Mouse (Mus musculus) left cerebral cortex, adult 2 months (tissue): ENCODE measurements around the gene Fzd4. TPM values are rescaled to one million over a fixed set of nuclear protein-coding genes. Genes with fewer than 3 reads are reported as not detected.

Experiments
- DNase-seq, 2 experiments: peaks; one replicate each; pipeline ENCODE4 v3.0.0; 2021 to 2022; ENCODE audit warnings: low spot score in 2 of 2, mixed read lengths in 1 of 2; ENCODE audit errors: extremely low spot score in 1 of 2
- H3K27ac ChIP-seq: fragments of 200-600 bp; 2 replicates; pipeline ENCODE4 v1.8.1; 2022
- H3K4me3 ChIP-seq: fragments of 200-600 bp; 2 replicates; pipeline ENCODE4 v1.8.1; 2022
- CTCF ChIP-seq: fragments of 200-600 bp; IDR thresholded peaks from 2 replicates; pipeline ENCODE4 v1.8.1; 2022; ENCODE audit warnings: antibody characterized with exemption, mild to moderate bottlenecking, moderate library complexity
- intact Hi-C: fragments of 180-260 bp; cut with DNase I; formaldehyde crosslinking; loops from one replicate; pipeline ENCODE4 v1.15.1; 2025
- total RNA-seq, 2 experiments: library from RNA; stranded (reverse); gene quantifications; 2 replicates each; pipeline ENCODE4 v1.2.3; 2021

The Fzd4 gene
- total RNA-seq, 2 experiments from 2014 or later, result 7.0 to 8.4 TPM

GRCm38 (mm10) chr7:89433893-89434616, 29.9 kb downstream of the Fzd4 start:
- H3K27ac ChIP-seq, result no peak overlapping the region
- intact Hi-C loops, result no loop called here
- TF ChIP-seq CTCF, result no peak
- H3K4me3 ChIP-seq, result no peak overlapping the region
- DNase-seq, result no peak

DNA sequence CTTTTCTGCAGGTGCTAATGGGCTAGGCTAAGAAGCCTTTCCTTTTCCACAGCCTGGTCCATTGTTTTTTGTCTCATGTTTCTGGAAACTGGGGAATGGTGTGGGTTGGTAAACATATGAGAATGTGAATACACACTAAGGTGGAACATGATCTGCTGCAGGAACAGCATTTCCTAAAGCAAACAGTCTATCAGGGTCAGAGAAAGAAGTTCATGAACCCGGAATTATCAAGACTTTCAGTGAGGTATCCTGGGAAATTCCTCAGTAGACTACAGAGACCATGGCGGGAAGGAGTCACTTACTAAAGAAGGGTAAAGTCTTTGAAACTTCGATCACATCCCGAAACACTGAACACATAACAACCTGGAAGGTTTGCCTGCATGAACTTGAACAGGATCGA, 32.2 kb downstream of the Fzd4 start:
- no peak for TF ChIP-seq CTCF
- no peak overlapping the region for H3K27ac ChIP-seq
- H3K4me3 ChIP-seq, result no peak overlapping the region
- DNase-seq, result no peak
- intact Hi-C loops, result no loop called here

- H3K27ac ChIP-seq, result no peak overlapping the region
- DNase-seq, result peak in 1 of 2 experiments; percentile 44
- peak; percentile 78 for TF ChIP-seq CTCF
- H3K4me3 ChIP-seq, result no peak overlapping the region
- intact Hi-C loops, result loop anchor here (1.0 kb wide), 1 partner anchor 36 kb away; no protein-coding TSS in a partner anchor
Measured at GRCm38 (mm10) chr7:89437589-89437988, 33.4 kb downstream of the Fzd4 start.

GRCm38 (mm10) chr7:89441291-89441690, 37.1 kb downstream of the Fzd4 start:
- Histone ChIP-seq H3K4me3 (no peak overlapping the region), H3K27ac (no peak overlapping the region)
- intact Hi-C loops, result no loop called here
- DNase-seq, result no peak
- no peak for TF ChIP-seq CTCF

- H3K27ac ChIP-seq, result no peak overlapping the region
- no peak for TF ChIP-seq CTCF
- intact Hi-C loops, result no loop called here
- DNase-seq, result no peak
- H3K4me3 ChIP-seq, result no peak overlapping the region
Measured at GRCm38 (mm10) chr7:89442242-89442641, 38.1 kb downstream of the Fzd4 start.

GRCm38 (mm10) chr7:89445137-89445536, 41.0 kb downstream of the Fzd4 start:
- TF ChIP-seq CTCF, result no peak
- no peak for DNase-seq
- intact Hi-C loops, result no loop called here
- Histone ChIP-seq H3K27ac (no peak overlapping the region), H3K4me3 (no peak overlapping the region)

DNA sequence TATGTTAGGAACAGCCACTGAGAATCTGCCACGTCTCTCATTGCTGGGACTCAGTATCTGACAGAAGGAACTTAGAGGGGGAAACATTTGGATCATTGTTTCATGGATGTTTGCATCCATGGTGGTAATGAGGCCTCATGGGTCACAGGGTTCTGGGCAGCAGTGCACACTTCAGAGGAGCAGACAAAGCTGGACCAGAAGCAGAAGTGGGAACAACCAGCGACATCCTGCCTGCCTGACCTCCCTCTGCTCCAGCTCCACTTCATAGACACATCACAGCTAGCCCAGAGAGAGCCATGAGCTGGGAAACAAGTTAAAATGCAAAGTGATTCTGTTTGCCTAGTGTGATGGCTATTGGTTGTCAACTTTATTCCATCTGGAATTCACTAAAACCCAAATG, 46.2 kb downstream of the Fzd4 start:
- DNase-seq, result no peak
- intact Hi-C loops, result no loop called here
- Histone ChIP-seq H3K4me3 (no peak overlapping the region), H3K27ac (no peak overlapping the region)
- no peak for TF ChIP-seq CTCF

- Histone ChIP-seq H3K4me3 (no peak overlapping the region), H3K27ac (no peak overlapping the region)
- no peak for DNase-seq
- intact Hi-C loops, result no loop called here
- no peak for TF ChIP-seq CTCF
Measured at GRCm38 (mm10) chr7:89456380-89457076, 52.4 kb downstream of the Fzd4 start.

- no peak for TF ChIP-seq CTCF
- intact Hi-C loops, result no loop called here
- Histone ChIP-seq H3K27ac (no peak overlapping the region), H3K4me3 (no peak overlapping the region)
- no peak for DNase-seq
Measured at GRCm38 (mm10) chr7:89459691-89460090, 55.5 kb downstream of the Fzd4 start.

DNA sequence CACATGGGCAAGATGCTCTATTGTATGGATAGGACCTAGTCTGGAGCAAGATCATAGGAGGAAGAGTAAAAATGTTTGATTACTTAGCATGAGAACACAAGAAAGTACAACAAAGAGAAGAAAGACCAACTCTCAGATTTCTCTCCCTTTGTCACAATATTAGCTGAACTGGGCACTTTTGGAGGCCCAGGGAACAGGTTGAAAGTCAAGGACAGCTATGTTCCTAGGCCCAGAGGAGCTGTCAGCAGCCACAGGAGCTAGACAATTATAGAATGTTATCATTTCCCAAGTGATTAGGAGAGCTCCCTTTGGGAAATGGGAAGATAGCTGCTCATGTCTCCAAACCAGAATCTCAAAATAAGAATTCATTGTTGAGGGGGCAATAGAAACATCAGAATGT, 56.8 kb downstream of the Fzd4 start:
- Histone ChIP-seq H3K4me3 (no peak overlapping the region), H3K27ac (no peak overlapping the region)
- intact Hi-C loops, result no loop called here
- no peak for DNase-seq
- TF ChIP-seq CTCF, result no peak

- no peak for DNase-seq
- intact Hi-C loops, result no loop called here
- Histone ChIP-seq H3K27ac (no peak overlapping the region), H3K4me3 (no peak overlapping the region)
- no peak for TF ChIP-seq CTCF
Measured at GRCm38 (mm10) chr7:89461351-89461750, 57.2 kb downstream of the Fzd4 start.

Other genes starting within 250 kb of the Fzd4 start
- 10 to 100 TPM; 64.7 to 65.6 TPM for gene Tmem135, start 133 bp upstream of the Fzd4 start, total RNA-seq
- 10 to 100 TPM; 17.4 to 20.6 TPM for gene Prss23, start 122.8 kb downstream of the Fzd4 start, total RNA-seq
- gene Me3, start 228.0 kb downstream of the Fzd4 start, total RNA-seq, result 100 to 1,000 TPM in 1 of 2 experiments, 10 to 100 TPM in 1; 94.9 to 100 TPM